Mouse (Mus musculus): ENCODE data around the gene Fzd2.
"Not testable (repeated sequence)": the region's sequence is repeated elsewhere in the genome, so short reads cannot be mapped to it uniquely, and the experiment has no call there.

The Fzd2 gene

DNA sequence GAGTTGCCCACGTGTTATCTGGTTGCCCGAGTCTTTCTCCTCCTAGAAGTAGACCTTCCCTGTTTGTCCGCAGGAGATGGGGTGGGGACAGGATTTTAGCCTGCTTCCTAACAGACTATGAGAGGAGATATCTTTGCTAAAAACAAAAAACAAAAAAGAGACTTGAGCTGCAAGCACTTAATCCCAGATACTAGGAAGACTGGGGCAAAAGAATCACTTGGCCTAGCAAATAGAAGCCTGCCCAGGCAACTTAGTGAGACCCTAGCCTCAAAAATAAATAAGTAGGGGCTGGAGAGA is 24.2 kb upstream of the Fzd2 start:
- DNase-seq (ENCODE audit: extremely low spot score, low read depth, low spot score): no peak

DNA sequence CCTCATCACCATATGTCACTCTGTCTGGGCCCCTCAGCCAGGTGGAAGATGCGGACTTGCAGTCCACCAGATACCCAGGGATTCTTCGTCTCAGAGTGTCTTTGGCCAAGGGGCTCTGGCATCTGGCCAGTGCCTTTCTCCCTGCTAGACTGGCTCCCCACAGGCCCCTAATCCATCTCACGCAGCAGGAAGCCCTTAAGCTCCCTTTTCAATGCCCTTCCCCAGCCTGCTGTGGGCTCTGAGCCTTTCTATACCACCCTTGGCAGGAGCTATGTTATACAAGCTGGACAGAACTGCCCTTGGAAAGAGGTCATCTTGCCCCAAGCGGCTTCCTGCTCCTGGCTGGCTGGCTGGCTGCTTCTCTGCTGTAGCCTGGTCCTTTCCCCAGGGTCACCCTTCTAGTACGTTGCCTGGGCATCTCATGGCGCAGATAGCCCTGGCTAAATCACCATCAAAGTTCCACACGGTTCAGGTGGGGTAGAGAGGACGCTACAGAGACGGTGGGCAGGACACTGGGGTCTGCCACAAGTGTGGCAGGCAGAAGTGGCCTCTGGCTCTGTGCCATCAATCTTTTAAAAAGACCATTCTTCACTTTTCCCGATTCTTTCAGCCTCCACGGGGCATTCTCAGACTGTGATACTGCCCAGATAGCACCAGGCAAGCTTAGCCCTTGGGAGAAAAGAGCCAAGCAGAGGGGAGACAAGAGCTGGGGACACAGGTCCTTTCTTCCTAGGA is 22.7 kb upstream of the Fzd2 start:
- DNase-seq (ENCODE audit: extremely low spot score, low read depth, low spot score): no peak

DNA sequence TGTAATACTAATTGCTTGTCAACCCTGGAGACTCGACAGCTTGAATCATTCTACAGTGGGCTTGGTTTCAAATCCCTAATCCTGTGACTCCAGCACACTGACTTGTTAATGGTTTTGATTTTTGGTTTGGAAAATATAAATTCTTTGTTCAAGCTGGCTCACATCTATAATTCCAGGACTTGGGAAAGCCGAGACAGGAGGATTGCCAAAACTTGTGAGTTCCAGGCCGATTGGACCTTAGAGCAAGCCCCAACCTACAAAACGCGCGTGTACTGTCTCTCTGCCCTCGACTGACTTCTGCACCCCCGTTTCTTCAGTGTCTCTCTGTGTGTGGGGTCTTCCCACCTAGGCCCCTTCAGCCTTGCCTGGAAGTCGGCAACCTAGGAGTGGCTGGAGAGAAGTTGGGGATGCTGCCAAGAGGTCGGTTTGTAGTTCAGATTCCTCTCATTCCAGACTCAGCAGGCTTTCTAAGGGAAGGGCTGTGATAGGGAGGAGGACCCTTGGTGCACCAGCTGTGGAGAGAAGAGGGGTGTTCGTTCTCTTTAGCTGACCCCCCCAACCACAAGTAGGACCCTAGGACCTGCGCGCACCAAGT is 22.1 kb upstream of the Fzd2 start:
- DNase-seq (ENCODE audit: extremely low spot score, low read depth, low spot score): no peak

DNA sequence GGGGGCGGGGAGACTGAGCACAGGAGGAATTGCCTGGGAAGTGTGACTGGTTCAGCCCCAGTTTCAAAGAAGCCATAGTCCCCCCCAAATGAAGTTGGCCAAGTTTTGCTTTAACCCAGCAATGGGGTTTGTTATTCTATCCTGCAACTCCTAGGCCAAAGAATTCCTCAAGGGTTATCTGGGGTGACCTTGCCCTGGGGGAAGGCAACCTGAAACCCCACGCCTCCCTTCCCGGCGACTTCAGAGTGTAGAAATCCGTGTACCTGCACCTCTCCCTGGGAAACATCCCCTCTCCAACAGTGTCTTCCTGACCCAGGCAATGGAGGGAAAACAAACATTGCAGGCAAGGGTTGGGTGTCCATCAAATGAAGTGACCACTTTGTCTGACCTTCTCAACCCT is 21.5 kb upstream of the Fzd2 start:
- no peak for DNase-seq (ENCODE audit: extremely low spot score, low read depth, low spot score)

DNA sequence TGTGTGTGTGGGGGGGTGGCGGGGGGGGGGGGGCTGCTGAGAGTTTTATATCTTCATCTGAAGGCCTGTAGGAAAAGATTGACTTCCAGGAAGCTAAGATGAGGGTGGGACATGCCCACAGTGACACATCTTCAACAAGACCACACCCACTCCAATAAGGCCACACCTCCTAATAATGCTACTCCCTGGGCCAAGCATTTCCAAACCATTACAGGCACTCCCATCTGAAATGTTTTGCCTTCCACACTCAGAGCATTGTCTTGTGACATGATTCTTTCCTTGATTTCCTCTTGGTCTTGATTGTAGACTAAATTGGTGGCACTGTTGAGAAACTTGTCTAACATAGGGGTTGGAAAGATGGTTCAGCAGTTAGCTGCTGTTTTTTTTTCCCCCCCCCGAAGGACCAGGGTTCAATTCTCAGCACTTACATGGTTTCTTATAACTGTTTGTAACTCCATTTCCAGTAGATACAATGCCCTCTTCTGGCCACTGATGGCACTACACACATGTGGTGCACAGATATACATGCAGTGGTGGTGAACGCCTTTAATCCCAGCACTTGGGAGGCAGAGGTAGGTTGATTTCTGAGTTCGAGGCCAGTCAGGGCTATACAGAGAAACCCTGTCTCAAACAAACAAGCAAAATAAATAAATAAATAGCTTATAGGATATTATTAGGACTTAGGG is 17.6 kb upstream of the Fzd2 start:
- DNase-seq (ENCODE audit: extremely low spot score, low read depth, low spot score): no peak

DNA sequence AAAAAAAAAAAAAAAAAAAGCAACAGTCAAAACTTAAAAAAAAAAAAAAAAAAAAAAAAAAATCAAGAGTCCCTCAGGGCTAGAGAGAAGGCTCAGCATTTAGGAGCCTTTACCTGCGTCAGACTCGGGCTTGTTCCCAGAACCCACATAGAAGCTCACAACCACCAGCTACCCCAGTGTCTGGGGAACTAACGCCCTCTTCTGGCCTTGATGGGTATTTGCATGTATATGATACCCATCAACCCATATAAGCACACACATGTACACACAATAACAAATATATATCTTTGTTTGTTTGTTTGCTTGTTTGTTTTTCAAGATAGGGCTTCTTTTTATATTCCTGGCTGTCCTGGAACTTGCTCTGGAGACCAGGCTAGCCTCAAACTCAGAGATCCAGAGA is 16.6 kb upstream of the Fzd2 start:
- no peak for DNase-seq (ENCODE audit: extremely low spot score, low read depth, low spot score)

DNA sequence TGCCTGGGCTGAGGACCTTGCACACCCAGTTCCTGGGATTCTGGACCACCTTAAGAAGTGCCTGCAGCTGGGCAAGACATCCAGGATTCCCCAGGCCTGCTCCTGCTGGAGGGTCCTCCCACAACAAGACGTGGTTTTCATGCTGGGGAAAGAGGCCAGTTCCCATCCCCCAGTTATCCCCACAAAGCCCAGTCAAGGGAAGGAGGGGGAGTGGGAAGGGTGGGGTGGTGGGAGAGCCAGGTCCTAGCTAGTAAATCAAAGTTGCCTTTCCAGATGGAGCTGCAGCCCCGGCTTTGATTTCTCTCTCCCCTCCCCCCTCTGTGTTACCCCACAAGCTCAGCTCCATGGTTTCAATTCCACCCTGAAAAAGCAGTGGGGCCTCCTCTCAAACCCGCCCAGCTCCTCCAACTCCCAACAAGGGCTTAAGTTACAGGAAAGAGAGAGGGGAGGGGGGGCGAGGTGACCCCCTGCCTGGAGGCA is 8.8 kb upstream of the Fzd2 start:
- DNase-seq (ENCODE audit: extremely low spot score, low read depth, low spot score): no peak

DNA sequence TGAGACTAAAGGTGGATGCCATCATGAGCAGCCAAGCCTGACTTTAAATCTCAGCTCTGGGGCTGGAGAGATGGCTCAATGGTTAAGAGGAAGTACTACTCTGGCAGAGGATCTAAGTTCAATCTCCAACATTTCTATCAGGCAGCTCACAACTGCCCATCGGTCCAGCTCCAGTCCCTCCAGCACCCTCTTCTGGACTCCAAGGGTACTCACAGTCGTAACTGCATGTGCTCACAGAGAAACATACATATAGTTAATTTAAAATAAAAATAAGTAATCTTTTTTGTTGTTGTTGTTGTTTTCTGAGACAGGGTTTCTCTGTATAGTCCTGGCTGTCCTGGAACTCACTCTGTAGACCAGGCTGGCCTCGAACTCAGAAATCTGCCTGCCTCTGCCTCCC is 4.3 kb upstream of the Fzd2 start:
- no peak for DNase-seq (ENCODE audit: extremely low spot score, low read depth, low spot score)

DNA sequence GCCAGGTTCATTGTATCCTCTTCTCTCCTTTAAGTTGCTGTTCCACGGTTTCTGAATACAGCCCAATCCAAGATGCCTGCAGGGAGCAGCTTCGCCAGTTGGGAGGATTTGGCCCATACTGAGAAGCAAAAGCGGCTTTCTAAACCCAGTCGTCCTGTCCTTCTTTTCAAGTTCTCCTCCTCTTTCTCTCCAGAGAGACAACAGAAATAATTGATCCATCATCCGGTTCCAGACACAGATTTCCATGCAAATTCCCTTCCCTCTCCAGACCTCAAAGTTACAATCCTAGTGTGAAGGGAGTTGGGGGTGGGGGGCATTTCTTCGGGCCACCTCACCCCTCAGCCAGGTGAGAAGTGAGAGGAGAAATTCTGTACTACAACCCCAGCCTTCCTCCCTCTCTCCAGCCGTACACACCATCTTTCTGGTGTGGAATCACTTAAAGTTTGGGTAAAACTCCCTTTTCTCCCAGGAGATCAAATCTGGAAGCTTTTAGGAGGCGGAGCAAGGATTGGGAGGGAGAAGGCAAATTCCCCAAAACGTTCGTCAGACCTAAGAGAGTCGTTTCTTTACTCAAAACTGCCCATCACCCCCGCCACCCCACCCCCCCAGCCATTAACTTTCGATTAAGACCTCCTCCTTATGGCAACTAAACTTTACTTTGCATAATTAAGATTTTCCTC is 1.2 kb upstream of the Fzd2 start:
- DNase-seq (ENCODE audit: extremely low spot score, low read depth, low spot score): no peak

DNA sequence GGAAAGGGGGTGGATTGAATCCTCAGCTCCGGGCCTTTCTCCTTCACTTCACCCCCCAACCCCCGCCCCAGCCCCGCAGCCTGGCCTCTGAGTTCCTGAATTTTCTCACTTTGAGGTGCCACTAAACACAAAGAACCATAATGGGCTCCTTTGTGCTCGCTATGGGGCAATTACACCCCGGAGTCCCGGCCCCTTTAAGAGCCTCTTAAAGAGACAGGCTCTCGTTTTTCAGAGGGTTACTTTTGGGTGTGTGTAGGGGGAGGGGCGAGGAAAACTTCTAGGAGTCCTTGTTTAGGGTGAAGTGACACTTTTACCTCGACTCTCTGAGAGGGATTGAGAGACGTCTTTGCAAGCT is 723 bp upstream of the Fzd2 start:
- DNase-seq (ENCODE audit: extremely low spot score, low read depth, low spot score): no peak

DNA sequence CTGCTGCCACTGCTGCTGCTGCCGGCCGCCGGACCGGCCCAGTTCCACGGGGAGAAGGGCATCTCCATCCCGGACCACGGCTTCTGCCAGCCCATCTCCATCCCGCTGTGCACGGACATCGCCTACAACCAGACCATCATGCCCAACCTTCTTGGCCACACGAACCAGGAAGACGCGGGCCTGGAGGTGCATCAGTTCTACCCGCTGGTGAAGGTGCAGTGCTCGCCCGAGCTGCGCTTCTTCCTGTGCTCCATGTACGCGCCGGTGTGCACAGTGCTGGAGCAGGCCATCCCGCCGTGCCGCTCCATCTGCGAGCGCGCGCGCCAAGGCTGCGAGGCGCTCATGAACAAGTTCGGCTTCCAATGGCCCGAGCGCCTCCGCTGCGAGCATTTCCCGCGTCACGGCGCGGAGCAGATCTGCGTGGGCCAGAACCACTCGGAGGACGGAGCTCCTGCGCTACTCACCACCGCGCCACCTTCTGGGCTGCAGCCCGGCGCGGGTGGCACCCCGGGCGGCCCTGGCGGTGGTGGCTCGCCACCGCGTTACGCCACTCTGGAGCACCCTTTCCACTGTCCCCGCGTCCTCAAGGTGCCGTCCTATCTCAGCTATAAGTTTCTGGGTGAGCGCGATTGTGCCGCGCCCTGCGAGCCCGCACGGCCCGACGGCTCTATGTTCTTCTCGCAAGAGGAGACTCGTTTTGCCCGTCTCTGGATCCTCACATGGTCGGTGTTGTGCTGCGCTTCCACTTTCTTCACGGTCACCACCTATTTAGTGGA is 769 bp downstream of the Fzd2 start:
- DNase-seq (ENCODE audit: extremely low spot score, low read depth, low spot score): no peak

DNA sequence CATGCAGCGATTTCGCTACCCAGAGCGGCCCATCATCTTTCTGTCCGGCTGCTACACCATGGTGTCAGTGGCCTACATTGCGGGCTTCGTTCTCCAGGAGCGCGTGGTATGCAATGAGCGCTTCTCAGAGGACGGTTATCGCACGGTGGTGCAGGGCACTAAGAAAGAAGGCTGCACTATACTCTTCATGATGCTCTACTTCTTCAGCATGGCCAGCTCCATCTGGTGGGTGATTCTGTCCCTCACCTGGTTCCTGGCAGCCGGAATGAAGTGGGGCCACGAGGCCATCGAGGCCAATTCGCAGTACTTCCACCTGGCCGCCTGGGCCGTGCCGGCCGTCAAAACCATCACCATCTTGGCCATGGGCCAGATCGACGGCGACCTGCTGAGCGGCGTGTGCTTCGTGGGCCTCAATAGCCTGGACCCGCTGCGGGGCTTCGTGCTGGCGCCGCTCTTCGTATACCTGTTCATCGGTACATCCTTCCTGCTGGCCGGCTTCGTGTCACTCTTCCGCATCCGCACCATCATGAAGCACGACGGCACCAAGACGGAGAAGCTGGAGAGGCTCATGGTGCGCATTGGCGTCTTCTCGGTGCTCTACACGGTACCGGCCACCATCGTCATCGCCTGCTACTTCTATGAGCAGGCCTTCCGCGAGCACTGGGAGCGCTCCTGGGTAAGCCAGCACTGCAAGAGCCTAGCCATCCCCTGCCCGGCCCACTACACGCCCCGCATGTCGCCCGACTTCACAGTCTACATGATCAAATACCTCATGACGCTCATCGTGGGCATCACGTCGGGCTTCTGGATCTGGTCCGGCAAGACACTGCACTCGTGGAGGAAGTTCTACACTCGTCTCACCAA is 1.6 kb downstream of the Fzd2 start:
- DNase-seq (ENCODE audit: extremely low spot score, low read depth, low spot score): no peak

DNA sequence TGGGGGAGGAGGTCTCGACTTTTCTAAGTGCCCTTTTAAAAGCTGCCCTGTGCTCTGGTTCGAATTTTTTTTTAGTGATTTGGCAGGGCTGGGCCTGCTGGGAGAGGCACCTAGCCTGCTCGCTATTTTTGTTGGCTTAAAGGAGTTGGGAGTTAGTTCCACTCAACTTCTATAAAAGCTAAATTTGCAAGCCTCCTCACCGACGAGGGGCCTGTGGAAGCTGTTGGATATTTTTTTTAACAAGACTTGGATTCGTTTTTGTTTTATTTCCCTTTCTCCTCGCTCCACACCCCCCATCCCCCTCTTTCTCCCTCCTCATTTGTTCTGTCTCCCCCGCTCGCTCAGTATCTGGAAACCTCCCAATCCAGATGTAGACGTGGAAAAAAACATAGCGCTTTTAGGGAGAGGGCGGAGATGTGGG is 2.6 kb downstream of the Fzd2 start:
- DNase-seq (ENCODE audit: extremely low spot score, low read depth, low spot score): no peak

DNA sequence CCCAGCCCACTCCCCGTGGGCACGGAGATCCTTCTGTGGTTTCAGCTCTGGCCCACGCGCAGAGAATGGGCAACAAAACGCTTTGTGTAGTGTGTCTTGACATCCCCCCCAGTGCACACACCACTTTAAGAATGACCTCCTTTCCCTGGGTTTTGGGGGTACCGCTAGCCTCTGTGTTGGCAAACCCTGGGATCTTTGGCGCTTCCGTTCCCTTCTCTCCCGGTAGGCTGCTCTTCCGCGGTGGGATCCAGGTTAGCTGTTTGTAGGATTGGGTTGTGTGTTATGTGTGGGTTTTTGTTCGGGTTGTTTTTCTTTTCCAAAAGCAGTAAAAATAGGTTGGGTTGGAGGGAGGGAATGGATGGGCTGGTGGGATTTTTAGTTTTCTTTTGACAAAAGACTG is 3.0 kb downstream of the Fzd2 start:
- not testable (repeated sequence) for DNase-seq (ENCODE audit: extremely low spot score, low read depth, low spot score)

DNA sequence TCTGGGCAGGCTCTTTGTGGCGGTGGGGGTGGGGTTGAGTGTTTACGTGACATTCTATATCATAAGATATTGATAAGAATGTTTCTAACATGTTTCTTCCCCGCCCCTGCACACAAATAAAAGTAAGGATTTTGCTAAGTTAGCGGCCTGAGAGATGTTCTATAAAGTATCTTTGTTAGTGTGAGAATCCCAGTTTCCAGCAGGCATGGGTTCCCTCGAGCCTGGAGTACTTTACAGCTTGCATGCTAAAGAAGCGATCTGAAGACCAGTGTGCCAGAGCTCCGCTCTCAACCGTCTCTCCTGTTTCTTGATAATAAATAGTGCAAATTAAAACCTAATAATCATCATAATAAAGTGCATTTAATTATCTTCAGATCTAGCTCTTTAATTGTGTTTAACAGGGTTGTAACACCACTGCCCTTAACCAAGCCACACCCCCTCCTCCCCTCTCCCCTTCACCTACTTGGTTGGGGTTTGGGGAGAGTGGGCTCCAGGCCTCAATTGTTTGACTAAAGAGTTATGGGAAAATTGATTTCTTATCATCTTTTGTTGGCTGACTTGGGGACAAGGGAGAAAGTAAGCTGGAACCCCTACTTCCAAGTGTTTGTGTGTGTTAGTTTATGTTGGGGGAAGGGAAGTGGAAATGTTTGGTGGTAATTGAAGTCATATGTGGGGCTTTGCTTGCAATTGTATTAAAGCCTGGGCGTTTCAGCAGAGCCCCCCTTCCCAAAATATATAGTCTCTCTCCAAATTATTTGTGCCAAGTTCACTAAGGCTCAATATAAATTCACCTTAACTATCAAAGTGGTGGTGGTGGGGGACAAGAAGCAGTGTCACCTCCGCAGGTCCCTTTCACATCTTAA is 3.7 kb downstream of the Fzd2 start:
- no peak for DNase-seq (ENCODE audit: extremely low spot score, low read depth, low spot score)

DNA sequence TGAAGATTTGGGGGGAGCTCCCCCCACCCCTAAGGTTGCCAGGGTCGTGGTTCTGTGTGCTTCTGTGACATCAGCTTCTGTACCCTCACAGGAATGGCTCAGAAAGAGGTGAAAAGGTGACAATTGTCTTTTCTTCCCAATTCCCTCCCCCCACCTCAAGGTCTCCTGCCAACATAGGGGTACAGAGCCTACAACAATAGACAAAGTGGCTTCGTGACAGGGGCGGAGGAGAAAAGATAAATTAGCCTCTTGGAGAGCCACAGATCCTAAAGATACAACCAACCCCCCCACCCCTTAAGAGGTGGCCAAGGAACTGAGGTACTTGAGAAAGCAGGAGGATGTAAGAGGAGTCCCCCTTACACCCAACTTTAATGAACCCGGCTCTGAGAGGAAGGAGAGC is 4.5 kb downstream of the Fzd2 start:
- DNase-seq (ENCODE audit: extremely low spot score, low read depth, low spot score): no peak

DNA sequence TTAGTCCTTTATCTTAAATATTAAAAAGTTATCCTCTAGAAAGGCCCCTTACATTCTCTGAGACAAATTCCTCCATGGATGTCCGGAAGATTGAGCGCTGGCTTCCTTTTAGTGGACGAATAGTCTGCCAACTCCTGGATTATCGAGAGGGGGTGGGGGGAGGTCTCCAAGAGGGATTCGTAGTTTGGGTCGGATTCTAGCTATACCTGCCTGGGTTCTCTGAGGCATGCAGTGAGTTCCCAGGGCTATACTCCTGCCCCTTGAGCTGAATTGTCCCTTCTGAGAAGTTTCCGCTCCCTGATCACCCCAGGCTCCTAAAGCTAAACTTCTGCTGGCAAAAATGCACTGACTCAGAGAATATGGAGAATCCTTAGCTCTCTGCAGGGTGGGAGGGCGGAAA is 5.3 kb downstream of the Fzd2 start:
- DNase-seq (ENCODE audit: extremely low spot score, low read depth, low spot score): no peak

DNA sequence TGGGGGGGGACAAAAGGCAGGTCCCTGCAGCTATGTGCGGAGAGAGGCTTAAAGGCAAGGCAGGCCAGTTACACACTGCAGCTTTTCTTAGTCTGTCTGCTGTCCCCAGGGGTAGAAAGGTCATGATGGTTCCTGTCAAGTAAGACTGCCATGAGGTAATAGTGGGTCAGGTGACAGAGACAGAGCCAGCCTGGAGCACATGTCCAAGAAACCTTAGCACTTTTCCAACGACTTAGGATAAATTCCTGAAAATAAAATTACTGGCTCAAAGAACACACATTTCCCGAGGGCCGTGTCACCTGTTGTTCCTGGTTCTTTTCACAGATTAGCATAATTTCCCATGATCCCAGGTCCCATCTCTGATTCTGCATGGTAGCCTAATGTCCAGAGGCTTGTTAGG is 6.1 kb downstream of the Fzd2 start:
- DNase-seq (ENCODE audit: extremely low spot score, low read depth, low spot score): no peak

DNA sequence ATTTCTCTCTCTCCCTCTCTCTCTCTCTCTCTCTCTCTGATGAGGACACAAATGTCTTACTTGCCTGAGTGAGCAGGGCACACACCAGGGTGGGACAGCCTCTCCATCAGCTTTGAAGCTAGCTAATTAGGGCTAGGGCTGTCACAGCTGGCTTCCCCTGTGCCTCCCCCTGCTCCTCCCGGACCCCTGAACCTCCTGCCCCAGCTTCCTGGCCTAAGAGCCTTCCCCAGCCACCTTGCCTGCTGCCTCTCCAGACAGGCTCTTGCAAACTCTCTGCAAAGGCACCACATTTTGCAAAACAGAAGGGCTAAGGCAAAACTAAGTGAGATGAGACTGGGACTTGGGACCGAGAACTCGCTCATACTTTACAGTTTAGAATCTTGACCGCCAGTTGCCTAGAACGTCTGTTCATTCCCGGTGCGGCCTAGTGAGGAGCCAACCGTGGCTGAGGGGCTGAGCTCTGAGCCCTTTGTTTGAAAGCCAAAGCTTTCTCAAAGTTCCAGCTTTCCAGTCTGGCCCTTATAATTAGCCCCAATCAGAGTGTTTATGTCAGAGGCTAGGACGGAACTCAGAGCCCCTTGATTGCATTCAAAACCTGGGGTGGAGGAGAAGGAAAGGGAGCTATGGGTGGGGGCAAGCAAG is 6.6 kb downstream of the Fzd2 start:
- DNase-seq (ENCODE audit: extremely low spot score, low read depth, low spot score): no peak
